Mouse (Mus musculus): ENCODE data around the gene Hpse. TPM values are rescaled to one million over a fixed set of nuclear protein-coding genes. Genes with fewer than 3 reads are reported as not detected.

The Hpse gene
- 0.30 and 0.95 TPM in 2 replicates for total RNA-seq (2021)
- long read RNA-seq = 0 reads

GRCm38 (mm10) chr5:100719235-100720088, at the start of gene Hpse:
Gene Hpse, minus strand, starts transcription at chr5:100719716.
- peak; percentile 29 for DNase-seq

- no peak for DNase-seq
Observed at GRCm38 (mm10) chr5:100766026-100766425, 46.5 kb upstream of the Hpse start.

- DNase-seq = no peak
Observed at GRCm38 (mm10) chr5:100761736-100762135, 42.2 kb upstream of the Hpse start.

- DNase-seq = no peak
Observed at GRCm38 (mm10) chr5:100760049-100760663, 40.6 kb upstream of the Hpse start.

- no peak for DNase-seq
Observed at GRCm38 (mm10) chr5:100758121-100758520, 38.6 kb upstream of the Hpse start.

- no peak for DNase-seq
Observed at GRCm38 (mm10) chr5:100753407-100753806, 33.9 kb upstream of the Hpse start.

- no peak for DNase-seq
Observed at GRCm38 (mm10) chr5:100751655-100752054, 32.1 kb upstream of the Hpse start.

- DNase-seq = peak; percentile 15
Observed at GRCm38 (mm10) chr5:100750617-100751255, 31.2 kb upstream of the Hpse start.

- no peak for DNase-seq
Observed at GRCm38 (mm10) chr5:100738802-100739201, 19.3 kb upstream of the Hpse start.

- no peak for DNase-seq
Observed at GRCm38 (mm10) chr5:100736919-100737318, 17.4 kb upstream of the Hpse start.

- no peak for DNase-seq
Observed at GRCm38 (mm10) chr5:100734535-100734934, 15.0 kb upstream of the Hpse start.

GRCm38 (mm10) chr5:100728757-100729156, 9.2 kb upstream of the Hpse start:
- DNase-seq = no peak

- no peak for DNase-seq
Observed at GRCm38 (mm10) chr5:100726001-100726400, 6.5 kb upstream of the Hpse start.

GRCm38 (mm10) chr5:100716762-100717161, 2.8 kb downstream of the Hpse start:
- no peak for DNase-seq

- DNase-seq = no peak
Observed at GRCm38 (mm10) chr5:100711219-100711618, 8.3 kb downstream of the Hpse start.

GRCm38 (mm10) chr5:100710012-100710411, 9.5 kb downstream of the Hpse start:
- DNase-seq = no peak

- no peak for DNase-seq
Observed at GRCm38 (mm10) chr5:100709035-100709434, 10.5 kb downstream of the Hpse start.

GRCm38 (mm10) chr5:100706675-100707074, 12.8 kb downstream of the Hpse start:
- no peak for DNase-seq

GRCm38 (mm10) chr5:100704272-100704671, 15.2 kb downstream of the Hpse start:
- DNase-seq = no peak

- DNase-seq = no peak
Observed at GRCm38 (mm10) chr5:100702325-100702724, 17.2 kb downstream of the Hpse start.

GRCm38 (mm10) chr5:100700861-100701620, 18.5 kb downstream of the Hpse start:
- no peak for DNase-seq

- DNase-seq = no peak
Observed at GRCm38 (mm10) chr5:100697886-100698285, 21.6 kb downstream of the Hpse start.

Measured in adrenal gland, postnatal 25 days (tissue).